Mouse (Mus musculus): ENCODE measurements around the gene Fgfr2.

- 0 out of 2 replicates have a peak, but pooled peaks have one; percentile 5 for TF ChIP-seq CTCF (IDR thresholded peaks at IDR 0.05)
- no peak for TF ChIP-seq EP300 (IDR thresholded peaks at IDR 0.05)
Observed at GRCm38 (mm10) chr7:130654562-130654961, 2468.6 kb downstream of the Fgfr2 start.
